Mouse (Mus musculus) forebrain, embryonic 14.5 days (tissue): Measurements from ENCODE around the gene Lhx9. TPM values are rescaled to one million over a fixed set of nuclear protein-coding genes. Genes with fewer than 3 reads are reported as not detected.

Source experiments
- ATAC-seq: fragments of 200-750 bp; cut with Nextera tagmentation; 2 replicates; pipeline ENCODE4 v1.8.0; 2017; ENCODE audit warnings: mild to moderate bottlenecking, moderate library complexity
- DNase-seq: peaks from one replicate; pipeline ENCODE4 v3.0.0-alpha.2; 2015; ENCODE audit warnings: low spot score
- H3K27ac ChIP-seq: fragments of 300-500 bp; sonication (generic); 2 replicates; pipeline ENCODE4 v1.5.1; 2014; ENCODE audit warnings: low read depth, mild to moderate bottlenecking, control low read depth, low read length, moderate library complexity
- H3K27me3 ChIP-seq: fragments of 300-500 bp; sonication (generic); replicated peaks from 2 replicates; pipeline ENCODE4 v1.6.1; 2014; ENCODE audit warnings: low read length, control low read depth, mixed read lengths; ENCODE audit not compliant: control insufficient read depth, insufficient read depth
- H3K36me3 ChIP-seq: fragments of 300-500 bp; sonication (generic); 2 replicates; pipeline ENCODE4 v1.6.1; 2014; ENCODE audit warnings: low read length, control low read depth; ENCODE audit not compliant: control insufficient read depth, insufficient read depth
- H3K4me1 ChIP-seq: fragments of 300-500 bp; sonication (generic); 2 replicates; pipeline ENCODE4 v1.6.1; 2014; ENCODE audit warnings: antibody characterized with exemption, low read length, control low read depth; ENCODE audit not compliant: control insufficient read depth, insufficient read depth
- H3K4me2 ChIP-seq: fragments of 300-500 bp; sonication (generic); 2 replicates; pipeline ENCODE4 v1.6.1; 2014; ENCODE audit warnings: mild to moderate bottlenecking, control low read depth, low read length
- H3K4me3 ChIP-seq: fragments of 300-500 bp; sonication (generic); 2 replicates; pipeline ENCODE4 v1.5.1; 2014; ENCODE audit warnings: low read depth, low read length, control low read depth
- H3K9ac ChIP-seq: fragments of 300-500 bp; sonication (generic); 2 replicates; pipeline ENCODE4 v1.6.1; 2014; ENCODE audit warnings: mild to moderate bottlenecking, low read length, control low read depth, moderate library complexity
- H3K9me3 ChIP-seq: fragments of 300-500 bp; sonication (generic); replicated peaks from 2 replicates; pipeline ENCODE4 v1.6.1; 2016; ENCODE audit warnings: low read length, control low read depth, mixed read lengths; ENCODE audit not compliant: control insufficient read depth
- WGBS: fragments of 180-500 bp; shearing (Covaris S2); extraction: QIAGEN DNeasy Blood & Tissue Kit; methylation state at CpG from one replicate; pipeline ENCODE4 v1.1.7; 2014; 5-methylcytosine and 5-hydroxymethylcytosine counted together
- polyA plus RNA-seq: library from polyadenylated mRNA; unstranded; fragments of >200 nt; fragmentation: Nextera tagmentation; extraction: Ambion mirVana; gene quantifications from 2 replicates; pipeline ENCODE4 v1.2.1, GENCODE M21; 2014

The Lhx9 gene
- polyA plus RNA-seq, 1 experiment from 2014 or later: 15.2 TPM

DNA sequence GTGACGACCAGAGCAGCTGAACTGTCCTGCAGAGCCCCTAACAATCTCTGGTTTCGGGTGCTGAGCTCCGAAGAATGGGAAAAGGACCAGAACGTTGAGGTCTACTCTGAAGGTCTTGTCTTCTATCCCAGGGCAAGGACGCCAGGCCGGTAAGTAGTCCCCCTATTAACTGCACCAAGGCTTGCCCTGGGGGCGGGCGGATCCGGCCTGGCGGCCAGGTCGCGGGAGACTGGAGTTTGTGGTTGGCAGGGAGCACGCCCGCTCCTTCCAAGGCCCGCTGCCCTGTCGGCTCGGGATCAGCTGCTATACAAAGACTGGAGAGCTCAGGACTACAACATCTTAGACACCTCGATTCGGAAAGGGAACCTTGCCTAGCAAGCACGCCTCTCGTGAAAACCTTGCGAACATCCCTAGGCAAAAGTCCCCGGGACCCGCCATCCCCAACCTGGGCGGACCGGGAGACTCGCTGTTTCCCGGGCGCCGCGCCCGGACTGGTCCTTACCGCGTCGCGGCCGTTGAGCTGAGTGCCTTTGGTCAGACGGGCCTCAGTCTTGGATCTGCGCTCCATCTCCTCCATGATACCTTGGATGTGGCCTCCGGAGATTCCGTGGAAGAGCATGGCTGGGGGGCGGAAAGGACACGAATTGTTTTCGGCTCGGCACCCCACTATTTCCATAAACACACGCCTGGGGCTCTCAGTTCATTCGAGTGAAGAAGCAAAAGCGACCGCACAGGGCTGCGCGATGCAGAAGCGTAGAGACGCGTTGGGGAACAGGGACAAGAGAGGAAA is 6.9 kb downstream of the Lhx9 start:
- peak overlapping the region; percentile 85 for H3K9ac ChIP-seq
- H3K4me2 ChIP-seq: peak overlapping the region; percentile 65
- ATAC-seq (peak; percentile 40; the same call in 1 of the 2 replicates), DNase-seq (peak; percentile 75)
- peaks cover 54% of the 10 kb centered on the region for H3K27me3 ChIP-seq
- 2% methylated on average over 54 of the region's 54 CpGs for WGBS
- peaks cover 14% of the 10 kb centered on the region for H3K4me1 ChIP-seq
- peak overlapping the region; percentile 50 for H3K4me3 ChIP-seq
- no peaks in the 10 kb centered on the region for H3K36me3 ChIP-seq
- H3K9me3 ChIP-seq: no peaks in the 10 kb centered on the region
- peak overlapping the region; percentile 82 for H3K27ac ChIP-seq

- Histone ChIP-seq H3K4me2 (peak overlapping the region; percentile 65), H3K4me3 (peak overlapping the region; percentile 50), H3K36me3 (no peaks in the 10 kb centered on the region), H3K27me3 (peaks cover 53% of the 10 kb centered on the region), H3K4me1 (peaks cover 14% of the 10 kb centered on the region), H3K27ac (peak overlapping the region; percentile 82), H3K9me3 (no peaks in the 10 kb centered on the region), H3K9ac (peak overlapping the region; percentile 85)
- DNase-seq (no peak), ATAC-seq (no peak)
- WGBS: 3% methylated on average over 25 of the region's 25 CpGs
Measured at GRCm38 (mm10) chr1:138840440-138841305, 7.7 kb downstream of the Lhx9 start.

DNA sequence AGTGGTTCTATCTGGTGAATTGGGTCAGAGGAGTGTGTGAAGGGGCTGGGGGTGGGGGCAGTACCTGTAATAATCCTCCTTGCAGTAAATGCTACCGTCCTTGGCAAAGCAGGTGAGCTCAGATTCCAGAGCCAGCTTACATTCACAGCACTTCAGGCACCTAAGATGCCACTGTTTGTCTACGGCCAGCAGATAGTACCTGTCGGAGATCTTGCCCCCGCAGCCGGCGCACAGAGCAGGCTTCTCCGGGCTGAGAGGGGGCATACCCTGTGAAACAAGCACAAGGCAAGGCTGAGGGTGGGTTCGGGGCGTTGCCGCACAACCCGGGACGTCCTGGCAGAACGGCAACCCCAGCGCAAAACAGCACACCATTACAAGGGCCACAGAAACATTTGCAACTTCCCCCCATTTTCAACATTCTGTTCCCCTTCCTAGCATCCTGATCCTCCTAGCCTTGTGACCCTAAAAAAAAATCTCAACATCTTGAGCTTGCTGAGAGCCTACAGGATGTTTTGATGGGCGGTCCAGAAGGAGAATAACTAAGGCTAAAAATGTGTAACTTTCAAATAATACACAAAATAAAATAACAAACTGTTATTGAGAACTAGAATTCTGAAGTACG is 8.5 kb downstream of the Lhx9 start:
- ATAC-seq: no peak
- Histone ChIP-seq H3K36me3 (no peaks in the 10 kb centered on the region), H3K4me1 (peaks cover 14% of the 10 kb centered on the region), H3K9me3 (no peaks in the 10 kb centered on the region), H3K27me3 (peaks cover 47% of the 10 kb centered on the region), H3K9ac (peak overlapping the region; percentile 85), H3K4me3 (peak overlapping the region; percentile 50), H3K27ac (peak overlapping the region; percentile 69), H3K4me2 (peak overlapping the region; percentile 65)
- 4% methylated on average over 16 of the region's 16 CpGs for WGBS
- no peak for DNase-seq

DNA sequence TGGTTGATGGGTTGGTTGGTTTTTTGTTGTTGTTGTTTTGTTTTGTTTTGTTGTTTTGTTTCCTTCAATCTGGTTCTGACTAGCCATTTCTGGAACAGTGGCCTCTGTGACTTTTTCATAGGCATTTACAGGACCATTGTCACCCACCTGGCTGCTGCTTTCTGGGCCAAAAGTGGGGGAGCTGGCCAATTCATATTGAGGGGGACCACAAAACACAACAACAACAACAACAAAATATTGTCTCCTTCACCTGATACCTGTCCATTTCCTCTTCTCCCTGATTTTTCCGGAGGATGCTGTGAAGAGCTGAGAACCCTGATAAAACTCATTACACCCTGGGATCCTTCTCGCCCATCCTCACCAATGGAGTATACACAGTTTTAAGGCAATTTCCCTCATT is 9.1 kb downstream of the Lhx9 start:
- H3K36me3 ChIP-seq: no peaks in the 10 kb centered on the region
- peak overlapping the region; percentile 65 for H3K4me2 ChIP-seq
- no peaks in the 10 kb centered on the region for H3K9me3 ChIP-seq
- peak overlapping the region; percentile 50 for H3K4me3 ChIP-seq
- peak overlapping the region; percentile 69 for H3K27ac ChIP-seq
- 7% methylated on average over 2 of the region's 2 CpGs for WGBS
- H3K9ac ChIP-seq: peak overlapping the region; percentile 85
- ATAC-seq (no peak), DNase-seq (no peak)
- H3K4me1 ChIP-seq: peaks cover 14% of the 10 kb centered on the region
- H3K27me3 ChIP-seq: peaks cover 45% of the 10 kb centered on the region

- Histone ChIP-seq H3K9ac (peak overlapping the region; percentile 85), H3K4me1 (peaks cover 11% of the 10 kb centered on the region), H3K4me3 (peak overlapping the region; percentile 50), H3K36me3 (no peaks in the 10 kb centered on the region), H3K4me2 (peak overlapping the region; percentile 65), H3K27ac (peak overlapping the region; percentile 74), H3K27me3 (peaks cover 44% of the 10 kb centered on the region), H3K9me3 (no peaks in the 10 kb centered on the region)
- WGBS: 6% methylated on average over 27 of the region's 27 CpGs
- DNase-seq (peak; percentile 55), ATAC-seq (peak; percentile 16; the same call in 1 of the 2 replicates)
Measured at GRCm38 (mm10) chr1:138837786-138838743, 10.3 kb downstream of the Lhx9 start.

DNA sequence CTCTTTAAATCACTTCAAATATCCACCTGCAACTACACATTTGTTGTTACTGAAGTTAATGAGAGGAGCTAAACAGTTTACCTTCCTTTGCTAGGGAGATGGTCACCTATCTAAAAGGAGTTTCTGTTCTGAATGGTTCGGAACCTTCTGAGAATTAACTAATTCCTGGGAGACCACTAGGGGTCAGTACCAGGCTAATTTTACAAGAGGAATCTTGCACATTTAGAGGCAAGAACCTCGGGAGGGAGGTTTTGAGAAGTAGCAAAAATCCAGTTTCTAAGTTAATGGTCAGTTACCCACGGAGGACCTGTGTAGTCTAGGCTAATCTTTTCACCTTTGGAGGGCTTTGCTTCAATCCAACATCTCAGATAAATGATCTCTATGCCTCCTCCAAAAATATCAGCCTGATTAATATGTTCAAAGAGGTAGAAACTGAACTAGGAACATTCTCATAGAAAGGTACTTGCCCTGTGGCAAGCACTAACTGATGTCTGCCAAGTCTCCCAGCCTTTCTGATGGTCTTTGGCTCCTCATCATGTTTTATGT is 12.9 kb downstream of the Lhx9 start:
- Histone ChIP-seq H3K27me3 (peaks cover 49% of the 10 kb centered on the region), H3K36me3 (0 out of 2 replicates have a peak, but pooled peaks cover 7% of the 10 kb centered on the region), H3K27ac (no peak overlapping the region), H3K9ac (no peak overlapping the region), H3K4me1 (peaks cover 7% of the 10 kb centered on the region), H3K4me3 (peak overlapping the region; percentile 0; the same call in 1 of the 2 replicates), H3K9me3 (no peaks in the 10 kb centered on the region), H3K4me2 (peak overlapping the region; percentile 24)
- WGBS: under 1% methylated on average over 3 of the region's 3 CpGs
- ATAC-seq: 0 out of 2 replicates have a peak, but pooled peaks have one; percentile 6
- DNase-seq: peak; percentile 86

DNA sequence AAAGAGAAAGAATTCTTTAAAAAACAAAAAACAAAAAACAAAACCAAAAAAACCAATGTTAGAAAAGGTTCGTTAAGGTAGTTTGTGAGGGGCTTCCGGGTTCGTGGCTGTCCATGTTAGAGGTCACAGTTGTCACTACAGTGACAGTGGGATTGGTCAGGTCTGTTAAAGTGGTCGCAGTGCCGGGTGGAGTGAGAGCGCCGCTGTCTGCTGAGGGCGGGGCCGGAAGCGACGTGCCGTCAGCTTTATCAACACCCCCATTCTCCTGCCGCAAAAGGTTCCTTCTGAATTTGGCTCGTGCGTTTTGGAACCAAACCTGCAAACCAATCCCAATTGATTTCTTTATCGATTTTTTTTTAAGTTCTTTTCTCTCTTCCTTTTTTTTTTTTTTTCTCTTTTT is 17.1 kb downstream of the Lhx9 start:
- Histone ChIP-seq H3K27me3 (peaks cover 16% of the 10 kb centered on the region), H3K4me1 (no peaks in the 10 kb centered on the region), H3K4me3 (peak overlapping the region; percentile 23; the same call in 1 of the 2 replicates), H3K4me2 (peak overlapping the region; percentile 49), H3K9ac (peak overlapping the region; percentile 21; the same call in 1 of the 2 replicates), H3K36me3 (0 out of 2 replicates have a peak, but pooled peaks cover 7% of the 10 kb centered on the region), H3K27ac (no peak overlapping the region), H3K9me3 (no peaks in the 10 kb centered on the region)
- peak; percentile 60; the same call in 1 of the 2 replicates for ATAC-seq
- under 1% methylated on average over 16 of the region's 16 CpGs for WGBS
- peak; percentile 53 for DNase-seq
